Mouse (Mus musculus) MEL (cell line): Measurements from ENCODE around the gene 1700001O22Rik. TPM values are rescaled to one million over a fixed set of nuclear protein-coding genes. Genes with fewer than 3 reads are reported as not detected.

ENCODE experiments used
- DNase-seq: peaks from one replicate; pipeline ENCODE4 v3.0.0; 2011; ENCODE audit warnings: low read depth, low spot score
- H3K27ac ChIP-seq: 2 replicates; pipeline ENCODE4 v1.5.1; 2012; ENCODE audit warnings: low read depth, mild to moderate bottlenecking, control low read depth, low read length, moderate library complexity; ENCODE audit not compliant: control insufficient read depth
- H3K27me3 ChIP-seq, 2 experiments: fragments of 150-350 bp in 1 of 2; sonication (generic) in 1 of 2; 2 replicates each; pipeline ENCODE4 v1.6.1; 2012; ENCODE audit warnings: low read length in 2 of 2, mild to moderate bottlenecking in 2 of 2, improper control_type of control experiment in 1 of 2, moderate library complexity in 1 of 2; ENCODE audit not compliant: insufficient read depth in 2 of 2, control insufficient read depth in 1 of 2
- H3K36me3 ChIP-seq, 2 experiments: 2 replicates each; pipeline ENCODE4 v1.6.1; 2012 to 2014; ENCODE audit warnings: low read length in 2 of 2, improper control_type of control experiment in 1 of 2, inconsistent platforms in 1 of 2, mild to moderate bottlenecking in 1 of 2; ENCODE audit not compliant: insufficient read depth in 2 of 2, control insufficient read depth in 1 of 2
- H3K4me1 ChIP-seq, 2 experiments: fragments of 150-350 bp in 1 of 2; sonication (generic) in 1 of 2; 2 replicates each; pipeline ENCODE4 v1.6.1; 2012; ENCODE audit warnings: low read length in 2 of 2, improper control_type of control experiment in 1 of 2, mild to moderate bottlenecking in 1 of 2; ENCODE audit not compliant: insufficient read depth in 2 of 2, control insufficient read depth in 1 of 2
- H3K4me3 ChIP-seq, 2 experiments: fragments of 150-350 bp in 1 of 2; sonication (generic) in 1 of 2; 2 replicates each; pipeline ENCODE4 v1.5.1; 2012; ENCODE audit warnings: low read depth in 2 of 2, low read length in 2 of 2, mild to moderate bottlenecking in 2 of 2, moderate library complexity in 2 of 2, control low read depth in 1 of 2, improper control_type of control experiment in 1 of 2; ENCODE audit not compliant: control insufficient read depth in 1 of 2, insufficient read depth in 1 of 2
- H3K79me2 ChIP-seq: 2 replicates; pipeline ENCODE4 v1.6.1; 2012; ENCODE audit warnings: mild to moderate bottlenecking, low read length, moderate library complexity; ENCODE audit not compliant: control insufficient read depth, poor library complexity, insufficient read depth
- H3K9ac ChIP-seq: 2 replicates; pipeline ENCODE4 v1.6.1; 2012; ENCODE audit warnings: low read depth, mild to moderate bottlenecking, control low read depth, low read length, moderate library complexity; ENCODE audit not compliant: control insufficient read depth, poor library complexity, severe bottlenecking
- H3K9me3 ChIP-seq: fragments of 150-350 bp; sonication (generic); replicated peaks from 2 replicates; pipeline ENCODE4 v1.6.1; 2012; ENCODE audit warnings: mild to moderate bottlenecking, low read length, improper control_type of control experiment, moderate library complexity; ENCODE audit not compliant: insufficient read depth
- CTCF ChIP-seq, 3 experiments: IDR thresholded peaks in 2 of 3; conservative IDR thresholded peaks in 1 of 3; 2 replicates each; pipeline ENCODE4 v1.5.1; 2011 to 2012; ENCODE audit warnings: low read length in 3 of 3, low read depth in 2 of 3, mild to moderate bottlenecking in 2 of 3, improper control_type of control experiment in 1 of 3, inconsistent platforms in 1 of 3, mixed read lengths in 1 of 3, moderate library complexity in 1 of 3; ENCODE audit not compliant: control insufficient read depth in 1 of 3, insufficient read depth in 1 of 3, poor library complexity in 1 of 3, severe bottlenecking in 1 of 3
- ETS1 ChIP-seq: IDR thresholded peaks from 2 replicates; pipeline ENCODE4 v1.6.1; 2012; ENCODE audit warnings: low read depth, mild to moderate bottlenecking, inconsistent platforms, low read length, improper control_type of control experiment, moderate library complexity
- GABPA ChIP-seq: IDR thresholded peaks from 2 replicates; pipeline ENCODE4 v1.6.1; 2012; ENCODE audit warnings: low read depth, mild to moderate bottlenecking, inconsistent platforms, low read length, improper control_type of control experiment, moderate library complexity
- GATA1 ChIP-seq: IDR thresholded peaks from 2 replicates; pipeline ENCODE4 v1.6.1; 2011; ENCODE audit warnings: low read depth, low read length, improper control_type of control experiment
- HCFC1 ChIP-seq: IDR thresholded peaks from 2 replicates; pipeline ENCODE4 v1.6.1; 2012; ENCODE audit warnings: low read depth, mild to moderate bottlenecking, inconsistent platforms, low read length, improper control_type of control experiment, moderate library complexity
- KAT2A ChIP-seq: conservative IDR thresholded peaks from 2 replicates; pipeline ENCODE4 v1.6.1; 2012; ENCODE audit warnings: low read depth, low read length, improper control_type of control experiment, inconsistent platforms
- MAX ChIP-seq: IDR thresholded peaks from 2 replicates; pipeline ENCODE4 v1.6.1; 2011; ENCODE audit warnings: low read length, improper control_type of control experiment
- MYC ChIP-seq: IDR thresholded peaks from 2 replicates; pipeline ENCODE4 v1.6.1; 2011; ENCODE audit warnings: low read depth, mild to moderate bottlenecking, low read length, improper control_type of control experiment, moderate library complexity
- NELFE ChIP-seq: IDR thresholded peaks from 2 replicates; pipeline ENCODE4 v1.6.1; 2011; ENCODE audit warnings: low read depth, low read length, improper control_type of control experiment
- POLR2A ChIP-seq, 2 experiments: IDR thresholded peaks; 2 replicates each; pipeline ENCODE4 v1.6.1; 2011 to 2012; ENCODE audit warnings: low read length in 2 of 2, mild to moderate bottlenecking in 2 of 2, control low read depth in 1 of 2, improper control_type of control experiment in 1 of 2, low read depth in 1 of 2, moderate library complexity in 1 of 2; ENCODE audit not compliant: control insufficient read depth in 1 of 2, insufficient read depth in 1 of 2, poor library complexity in 1 of 2
- SIN3A ChIP-seq: IDR thresholded peaks from 2 replicates; pipeline ENCODE4 v1.6.1; 2012; ENCODE audit warnings: low read length, improper control_type of control experiment, inconsistent platforms
- UBTF ChIP-seq: IDR thresholded peaks from 2 replicates; pipeline ENCODE4 v1.6.1; 2012; ENCODE audit warnings: low read depth, mild to moderate bottlenecking, inconsistent platforms, low read length, improper control_type of control experiment, moderate library complexity, borderline replicate concordance; ENCODE audit not compliant: insufficient read depth
- USF1 ChIP-seq: IDR thresholded peaks from 2 replicates; pipeline ENCODE4 v1.6.1; 2014; ENCODE audit warnings: low read depth, mild to moderate bottlenecking, inconsistent platforms, low read length, improper control_type of control experiment, moderate library complexity
- USF2 ChIP-seq, 2 experiments: IDR thresholded peaks; 2 replicates each; pipeline ENCODE4 v1.6.1; 2011 to 2012; ENCODE audit warnings: improper control_type of control experiment in 2 of 2, low read length in 2 of 2, borderline replicate concordance in 1 of 2, inconsistent platforms in 1 of 2, low read depth in 1 of 2, mild to moderate bottlenecking in 1 of 2; ENCODE audit not compliant: insufficient read depth in 1 of 2
- ZMIZ1 ChIP-seq: IDR thresholded peaks from 2 replicates; pipeline ENCODE4 v1.6.1; 2012; ENCODE audit warnings: low read depth, mild to moderate bottlenecking, inconsistent platforms, low read length, improper control_type of control experiment, moderate library complexity
- polyA plus RNA-seq, 2 experiments: library from polyadenylated mRNA; stranded (reverse) in 1 of 2; unstranded in 1 of 2; fragments of >175 nt in 1 of 2; fragments of >200 nt in 1 of 2; gene quantifications; 2 replicates each; pipeline versions ENCODE4 v1.2.1 to v1.2.4; 2012; ENCODE audit warnings: low replicate concordance in 2 of 2, low read depth in 1 of 2; ENCODE audit not compliant: insufficient read length in 2 of 2, insufficient read depth in 1 of 2, missing spikeins in 1 of 2
- total RNA-seq: library from RNA; depleted of rRNA; stranded (reverse); fragments of 300-350 nt; gene quantifications from 2 replicates; pipeline ENCODE4 v1.2.3, GENCODE M21; 2012

1700001O22Rik gene
- total and polyA plus RNA-seq, 3 experiments = 0.50 to 1.8 TPM; not detected in 1

DNA sequence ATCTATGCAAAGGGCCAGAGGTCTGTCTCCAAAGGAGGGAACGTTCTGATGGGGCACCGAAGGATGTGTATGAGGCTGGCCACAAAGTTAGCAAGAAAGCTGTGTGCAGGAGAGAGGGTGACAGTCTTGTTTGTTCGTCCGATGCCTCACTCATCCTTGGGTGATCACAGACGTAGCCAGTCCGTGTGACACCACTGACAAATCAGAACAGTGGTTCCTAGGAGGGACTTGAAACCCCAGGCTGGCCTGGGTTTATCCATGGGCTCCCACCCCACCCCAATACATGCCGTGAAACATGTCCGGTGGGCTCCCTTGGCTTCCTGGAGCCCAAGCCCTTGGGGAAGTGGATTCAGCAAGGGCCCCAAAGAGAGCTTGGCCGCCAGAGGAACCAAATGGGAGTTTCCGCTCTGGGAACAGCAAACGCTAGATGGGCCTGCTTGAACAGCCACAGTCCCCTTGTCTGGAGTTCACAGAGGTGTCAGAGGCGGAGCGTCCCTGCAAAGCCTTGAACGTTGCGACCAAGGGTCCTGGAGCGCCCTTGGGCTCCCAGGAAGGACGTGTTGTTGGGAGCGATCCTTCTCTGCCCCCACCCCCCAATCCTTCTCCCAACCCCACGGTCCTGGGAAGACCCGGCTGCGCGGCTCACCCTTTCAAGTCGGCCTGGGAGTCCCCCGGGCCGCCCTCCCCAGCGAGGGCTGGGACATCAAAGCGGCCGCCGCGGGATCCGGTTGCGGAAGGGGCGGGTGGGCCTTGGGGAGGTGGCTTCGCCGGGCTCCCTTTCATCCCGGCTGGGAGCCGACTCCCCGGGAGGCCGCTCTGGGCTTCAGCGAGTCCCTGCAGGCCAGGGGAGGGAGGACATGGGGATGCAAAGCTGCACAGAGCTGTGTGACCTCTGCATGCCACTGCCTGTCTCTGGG, 19.1 kb downstream of the 1700001O22Rik start:
- TF ChIP-seq USF2 (IDR thresholded peaks at IDR 0.05; ENCODE audit: borderline replicate concordance in 1 of 2, insufficient read depth in 1 of 2, low read depth in 1 of 2, low read length in 2 of 2) (no peak), GATA1 (no peak), CTCF (IDR thresholded peaks at IDR 0.05 in 2 of 3, conservative IDR thresholded peaks at IDR 0.05 in 1 of 3; ENCODE audit: control insufficient read depth in 1 of 3, insufficient read depth in 1 of 3, low read depth in 2 of 3, low read length in 3 of 3, poor library complexity in 1 of 3, severe bottlenecking in 1 of 3) (no peak), UBTF (no peak), ZMIZ1 (0 out of 2 replicates have a peak, but pooled peaks have one; percentile 13)
- no peaks in the 10 kb centered on the region for H3K36me3 ChIP-seq
- peaks cover 0 to 9% of the 10 kb centered on the region in 2 experiments for H3K4me1 ChIP-seq
- H3K9ac ChIP-seq = no peak overlapping the region; the same call in 1 of the 2 replicates
- no peaks in the 10 kb centered on the region for H3K9me3 ChIP-seq
- no peaks in the 10 kb centered on the region for H3K79me2 ChIP-seq
- no peak overlapping the region for H3K27ac ChIP-seq
- H3K27me3 ChIP-seq = no peaks in the 10 kb centered on the region
- H3K4me3 ChIP-seq = no peak overlapping the region; a peak in 1 of 4 replicates
- DNase-seq = no peak

DNA sequence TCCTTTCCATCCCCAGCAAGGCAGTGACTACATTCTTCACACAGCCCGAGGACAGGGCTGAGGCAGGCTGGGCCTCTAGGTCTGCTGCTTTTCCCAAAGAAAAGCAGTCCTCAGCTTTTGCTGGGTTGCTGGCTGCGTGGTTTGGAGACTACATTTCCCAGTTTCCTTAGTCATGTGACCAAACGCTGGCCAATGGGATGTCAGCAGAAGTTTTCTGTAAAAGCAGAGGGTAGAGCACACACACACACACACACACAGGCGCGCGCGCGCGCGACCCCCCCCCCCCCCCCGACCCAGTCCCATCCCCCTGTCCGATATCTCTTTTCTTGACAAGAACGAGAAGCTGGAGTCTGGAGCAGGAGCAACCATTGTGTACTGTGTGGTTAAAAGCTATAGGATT, 20.1 kb downstream of the 1700001O22Rik start:
- Histone ChIP-seq H3K4me1 (peaks cover 0 to 9% of the 10 kb centered on the region in 2 experiments), H3K27me3 (no peaks in the 10 kb centered on the region), H3K9ac (peak overlapping the region; percentile 55), H3K9me3 (no peaks in the 10 kb centered on the region), H3K36me3 (no peaks in the 10 kb centered on the region), H3K4me3 (peak overlapping the region; percentile 36 to 49), H3K79me2 (no peaks in the 10 kb centered on the region), H3K27ac (no peak overlapping the region)
- peak; percentile 90 for DNase-seq
- TF ChIP-seq HCFC1 (peak; percentile 88), KAT2A (no peak; the same call in 1 of the 2 replicates), MYC (0 out of 2 replicates have a peak, but pooled peaks have one; percentile 24), GABPA (no peak), NELFE (peak; percentile 21; the same call in 1 of the 2 replicates), ZMIZ1 (no peak), SIN3A (peak; percentile 48; the same call in 1 of the 2 replicates), ETS1 (0 out of 2 replicates have a peak, but pooled peaks have one; percentile 6), USF1 (peak; percentile 95), MAX (peak; percentile 70), USF2 (IDR thresholded peaks at IDR 0.05; ENCODE audit: borderline replicate concordance in 1 of 2, insufficient read depth in 1 of 2, low read depth in 1 of 2, low read length in 2 of 2) (peak in 1 of 2 experiments; percentile 81; a peak in 2 of 4 replicates), POLR2A (IDR thresholded peaks at IDR 0.05; ENCODE audit: control insufficient read depth in 1 of 2, insufficient read depth in 1 of 2, low read depth in 1 of 2, low read length in 2 of 2, poor library complexity in 1 of 2) (peak in 1 of 2 experiments; percentile 39; a peak in 1 of 4 replicates)
